Mouse (Mus musculus) testis, adult 10 weeks (tissue): ENCODE data around the gene Ankrd2. TPM values are rescaled to one million over a fixed set of nuclear protein-coding genes. Genes with fewer than 3 reads are reported as not detected.

Experiments
- polyA plus RNA-seq: library from polyadenylated mRNA; stranded (reverse); fragments of 350-450 nt; fragmentation: Illumina TruSeq; extraction: RNeasy Lipid Tissue Mini Kit (QIAGEN cat#74804); gene quantifications from one replicate; pipeline ENCODE4 v1.2.3, GENCODE M21; 2014; ENCODE audit warnings: low read depth, low replicate concordance

Ankrd2 gene
- polyA plus RNA-seq: not detected

DNA sequence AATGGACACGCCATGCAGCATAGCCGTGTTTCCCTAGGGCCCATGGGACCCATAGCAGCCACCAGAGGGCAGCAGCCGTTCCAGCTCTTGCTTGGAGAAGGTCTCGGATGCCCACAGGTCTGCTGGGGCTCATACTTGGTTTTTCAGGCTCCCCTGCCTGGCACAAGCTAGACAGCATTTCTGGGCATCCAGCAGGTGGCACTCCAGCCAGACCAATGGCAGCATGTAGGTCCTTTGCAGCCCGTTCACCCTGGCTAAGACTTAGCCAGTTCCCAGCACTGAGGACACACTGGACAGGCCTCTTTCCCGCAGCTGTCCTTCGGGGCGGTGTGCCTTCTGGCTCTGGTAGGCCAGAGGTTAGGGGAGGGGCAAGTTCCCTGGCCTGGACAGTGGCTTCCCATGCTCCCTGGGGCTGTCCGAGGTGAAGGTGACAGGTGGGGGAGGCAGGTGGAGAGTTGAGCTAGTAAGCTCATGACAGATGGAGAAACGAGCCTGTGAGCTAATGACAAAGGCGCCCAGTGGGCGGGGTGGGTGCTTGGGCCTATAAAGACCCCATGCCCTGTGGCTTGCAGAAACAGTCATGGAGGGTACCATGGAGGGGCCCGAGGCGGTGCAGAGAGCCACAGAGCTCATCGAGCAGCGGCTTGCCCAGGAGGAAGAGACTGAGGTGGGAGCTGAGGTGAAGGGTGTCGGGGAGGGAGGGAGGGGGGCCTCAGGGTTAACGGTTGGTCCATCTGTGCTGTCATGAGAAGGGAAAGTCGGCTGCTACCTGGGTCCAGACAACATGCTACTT is at the start of gene Ankrd2:
Ankrd2 (plus strand) TSS at position 545 of the 793 bp plus-strand sequence.

DNA sequence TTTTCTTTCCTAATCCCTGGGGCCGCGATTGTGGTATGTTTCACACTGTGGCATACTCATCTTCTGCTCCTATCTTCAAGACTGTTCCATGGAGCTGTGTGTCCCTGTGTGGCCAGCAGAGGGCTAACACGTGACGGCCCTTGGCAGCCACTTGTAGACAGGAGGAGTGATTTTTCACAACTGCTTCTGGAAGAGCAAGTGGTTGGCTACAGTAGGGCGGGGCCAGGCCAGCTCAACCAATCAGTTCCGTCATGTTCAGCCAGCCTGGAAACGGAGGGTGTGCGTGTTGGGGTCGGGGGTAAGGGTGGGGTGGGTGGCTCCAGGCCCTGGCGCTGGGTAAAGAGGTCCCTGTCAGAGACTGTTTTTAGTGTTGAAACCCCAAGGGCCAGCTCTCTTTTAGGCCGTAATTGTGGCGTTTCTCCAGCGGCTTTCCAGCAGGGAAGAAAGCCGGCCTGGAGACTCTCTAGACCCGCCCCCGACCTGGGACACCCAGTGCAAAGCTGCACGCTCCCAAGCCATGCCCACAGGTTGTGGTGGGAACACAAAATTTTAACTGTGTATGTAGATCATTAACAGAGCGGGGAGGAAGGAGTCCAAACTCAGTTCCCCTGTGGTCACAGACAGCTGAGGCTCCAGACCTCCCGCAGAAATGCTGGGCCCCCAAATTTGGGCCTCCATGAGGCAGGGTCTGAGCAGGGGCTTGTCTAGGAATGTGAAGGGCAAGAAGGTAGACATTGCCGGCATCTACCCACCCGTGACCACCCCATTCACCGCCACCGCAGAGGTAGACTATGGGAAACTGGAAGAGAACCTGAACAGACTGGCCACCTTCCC is 9.7 kb downstream of the Ankrd2 start, which contains the start of gene Hoga1:
Hoga1 (plus strand) TSS at position 342 of the 834 bp plus-strand sequence.

DNA sequence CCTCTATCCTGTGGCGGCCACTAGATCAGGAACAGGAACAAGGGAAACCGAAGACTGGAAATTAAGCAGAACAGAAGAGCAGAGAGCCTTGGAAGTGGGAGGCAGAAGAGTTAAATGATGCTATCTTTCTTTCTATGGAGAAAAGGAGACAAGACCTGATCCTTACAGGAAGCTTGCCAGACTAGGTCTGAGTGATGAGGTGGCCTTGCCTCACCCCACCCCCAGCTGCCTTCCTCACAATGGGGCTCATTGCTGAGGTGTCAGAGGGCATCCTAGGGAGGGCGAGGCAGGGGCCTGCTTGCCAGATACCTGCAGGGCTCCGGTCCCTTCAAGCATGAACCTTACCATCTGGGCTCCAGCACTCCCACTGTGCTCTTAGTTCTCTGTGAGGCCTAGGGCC is 16.1 kb downstream of the Ankrd2 start, which contains the start of gene 4933411K16Rik:
4933411K16Rik (plus strand) TSS at position 301 of the 400 bp plus-strand sequence.

DNA sequence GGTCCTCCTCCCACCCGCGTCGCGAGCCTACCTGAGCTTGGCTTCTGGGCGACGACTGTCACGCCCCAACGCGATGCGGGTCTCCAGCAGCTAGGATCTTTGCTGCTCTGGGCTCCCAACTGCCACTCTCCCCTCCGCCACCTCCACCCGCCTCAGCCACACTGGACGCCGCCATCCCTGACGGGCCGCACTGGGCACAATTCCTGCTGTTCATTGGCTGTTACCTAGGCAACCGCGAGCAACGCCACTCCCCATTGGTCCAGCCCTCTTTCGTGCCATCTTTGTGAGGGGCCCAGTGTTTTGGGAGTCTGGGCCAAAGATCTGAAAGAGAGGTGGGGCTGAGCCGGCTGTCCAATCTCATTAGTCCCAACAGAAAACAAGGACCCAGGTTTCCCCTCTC is 50.4 kb downstream of the Ankrd2 start, which contains the start of gene Morn4:
Morn4 (minus strand) TSS at position 192 of the 400 bp plus-strand sequence.

DNA sequence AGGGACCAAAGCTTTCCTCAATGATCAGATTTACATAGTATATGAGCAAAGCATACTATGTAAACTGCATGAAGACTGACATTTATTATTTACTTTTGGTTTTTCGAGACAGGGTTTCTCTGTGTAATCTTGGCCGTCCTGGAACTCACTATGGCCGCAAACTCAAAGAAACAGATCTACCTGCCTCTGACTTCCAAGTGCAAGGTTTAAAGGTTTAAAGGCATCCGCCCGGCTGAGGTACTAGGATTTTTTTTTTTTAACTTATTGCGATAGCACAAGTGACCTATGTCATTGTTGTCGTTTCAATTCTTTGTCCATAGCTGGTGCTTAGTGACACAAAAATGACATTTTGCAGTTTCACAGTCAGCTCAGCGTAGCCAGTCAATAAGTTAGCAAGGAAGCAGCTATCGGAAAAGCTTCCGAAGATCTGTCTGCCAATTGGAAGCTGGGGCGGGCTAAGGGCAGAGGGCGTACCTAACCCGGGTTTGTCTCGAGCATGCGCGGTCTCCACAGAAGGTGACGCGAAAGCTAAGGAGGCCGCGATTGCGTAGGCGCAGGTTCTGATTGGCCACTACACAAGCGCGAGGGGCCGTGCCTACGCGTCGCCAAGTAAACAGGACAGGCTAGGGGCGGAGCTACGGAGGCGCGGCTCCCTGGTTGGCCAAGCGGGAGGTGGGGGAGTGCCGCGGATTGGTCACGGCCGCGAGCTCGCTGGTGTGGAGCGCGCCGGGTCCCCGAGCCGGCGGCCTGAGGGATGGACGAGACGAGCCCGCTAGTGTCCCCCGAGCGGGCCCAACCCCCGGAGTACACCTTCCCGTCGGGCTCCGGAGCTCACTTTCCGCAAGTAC is 54.2 kb downstream of the Ankrd2 start, which contains the start of gene Pi4k2a:
Pi4k2a (plus strand) TSS at position 723 of the 848 bp plus-strand sequence.

Other genes starting within 250 kb of the Ankrd2 start
- gene Arhgap19, start 234.0 kb upstream of the Ankrd2 start, polyA plus RNA-seq: 67.1 TPM
- 33.9 TPM for gene Frat1, start 206.0 kb upstream of the Ankrd2 start, polyA plus RNA-seq
- 6.6 TPM for gene Frat2, start 187.9 kb upstream of the Ankrd2 start, polyA plus RNA-seq
- gene Rrp12, start 139.8 kb upstream of the Ankrd2 start, polyA plus RNA-seq: 2.4 TPM
- 53.2 TPM for gene Pgam1, start 124.1 kb upstream of the Ankrd2 start, polyA plus RNA-seq
- gene Exosc1, start 102.6 kb upstream of the Ankrd2 start, polyA plus RNA-seq: 32.7 TPM
- 14.7 TPM for gene Zdhhc16, start 102.5 kb upstream of the Ankrd2 start, polyA plus RNA-seq
- gene Mms19, start 54.8 kb upstream of the Ankrd2 start, polyA plus RNA-seq: 14.9 TPM
- gene Ubtd1, start 54.2 kb upstream of the Ankrd2 start, polyA plus RNA-seq: 3.0 TPM
- gene Hoga1, start 9.6 kb downstream of the Ankrd2 start, polyA plus RNA-seq: 24.0 TPM
- 264 TPM for gene 4933411K16Rik, start 16.2 kb downstream of the Ankrd2 start, polyA plus RNA-seq
- 26.5 TPM for gene Morn4, start 50.4 kb downstream of the Ankrd2 start, polyA plus RNA-seq
- 6.4 TPM for gene Pi4k2a, start 54.5 kb downstream of the Ankrd2 start, polyA plus RNA-seq
- gene Avpi1, start 93.1 kb downstream of the Ankrd2 start, polyA plus RNA-seq: 1.2 TPM
- 2.1 TPM for gene Marveld1, start 111.4 kb downstream of the Ankrd2 start, polyA plus RNA-seq
- 9.5 TPM for gene Zfyve27, start 128.0 kb downstream of the Ankrd2 start, polyA plus RNA-seq
- not detected for gene Sfrp5, start 166.3 kb downstream of the Ankrd2 start, polyA plus RNA-seq
- gene Golga7b, start 211.6 kb downstream of the Ankrd2 start, polyA plus RNA-seq: 0.73 TPM